Mouse (Mus musculus): ENCODE measurements at regions not wholly inside any gene's neighbourhood (a gene's known extent, or its start where the extent isn't known, plus 50 kb on each side); places are given as distances from the start of the nearest gene placed in this dataset.

- H3K4me3 ChIP-seq (ENCODE audit: low read length) = no peak overlapping the region
- H3K36me3 ChIP-seq (ENCODE audit: insufficient read depth, low read length) = no peaks in the 10 kb centered on the region
- no peak overlapping the region for H3K27ac ChIP-seq
- no peak overlapping the region for H3K4me2 ChIP-seq (ENCODE audit: low read depth, low read length)
- no peak overlapping the region for H3K9ac ChIP-seq (replicated peaks; ENCODE audit: low read length)
- DNase-seq (ENCODE audit: low spot score) = no peak
- TF ChIP-seq CTCF (IDR thresholded peaks at IDR 0.05; ENCODE audit: low read depth) = no peak
- no peaks in the 10 kb centered on the region for H3K4me1 ChIP-seq (ENCODE audit: insufficient read depth, low read length)
- WGBS = 32% methylated on average over 1 of the region's 1 CpGs
- no peaks in the 10 kb centered on the region for H3K9me3 ChIP-seq (ENCODE audit: low read length)
- no peaks in the 10 kb centered on the region for H3K27me3 ChIP-seq (ENCODE audit: insufficient read depth, low read length)
- ATAC-seq = no peak
Observed at GRCm38 (mm10) chr14:108464192-108464591, 449.8 kb downstream of the Slitrk1 start.

- TF ChIP-seq CTCF (IDR thresholded peaks at IDR 0.05; ENCODE audit: low read depth) = no peak
- ATAC-seq (no peak), DNase-seq (ENCODE audit: low spot score) (peak; percentile 2)
- Histone ChIP-seq H3K36me3 (ENCODE audit: insufficient read depth, low read length) (no peaks in the 10 kb centered on the region), H3K4me3 (ENCODE audit: low read length) (no peak overlapping the region), H3K9me3 (ENCODE audit: low read length) (no peaks in the 10 kb centered on the region), H3K27ac (no peak overlapping the region), H3K4me1 (ENCODE audit: insufficient read depth, low read length) (no peaks in the 10 kb centered on the region), H3K9ac (replicated peaks; ENCODE audit: low read length) (no peak overlapping the region), H3K27me3 (ENCODE audit: insufficient read depth, low read length) (no peaks in the 10 kb centered on the region), H3K4me2 (ENCODE audit: low read depth, low read length) (no peak overlapping the region)
- WGBS = 53% methylated on average over 6 of the region's 6 CpGs
Observed at GRCm38 (mm10) chr14:108459356-108459755, 454.6 kb downstream of the Slitrk1 start.

GRCm38 (mm10) chr14:108437019-108437418 lies 476.9 kb downstream of the Slitrk1 start:
- TF ChIP-seq CTCF (IDR thresholded peaks at IDR 0.05; ENCODE audit: low read depth) = no peak
- H3K4me2 ChIP-seq (ENCODE audit: low read depth, low read length) = no peak overlapping the region
- WGBS = 23% methylated on average over 2 of the region's 2 CpGs
- no peaks in the 10 kb centered on the region for H3K9me3 ChIP-seq (ENCODE audit: low read length)
- no peaks in the 10 kb centered on the region for H3K36me3 ChIP-seq (ENCODE audit: insufficient read depth, low read length)
- DNase-seq (ENCODE audit: low spot score) (no peak), ATAC-seq (no peak)
- H3K9ac ChIP-seq (replicated peaks; ENCODE audit: low read length) = no peak overlapping the region
- no peak overlapping the region for H3K27ac ChIP-seq
- no peaks in the 10 kb centered on the region for H3K4me1 ChIP-seq (ENCODE audit: insufficient read depth, low read length)
- no peaks in the 10 kb centered on the region for H3K27me3 ChIP-seq (ENCODE audit: insufficient read depth, low read length)
- H3K4me3 ChIP-seq (ENCODE audit: low read length) = no peak overlapping the region

- Histone ChIP-seq H3K4me2 (ENCODE audit: low read depth, low read length) (no peak overlapping the region), H3K9ac (replicated peaks; ENCODE audit: low read length) (no peak overlapping the region), H3K4me3 (ENCODE audit: low read length) (no peak overlapping the region), H3K27me3 (ENCODE audit: insufficient read depth, low read length) (no peaks in the 10 kb centered on the region), H3K4me1 (ENCODE audit: insufficient read depth, low read length) (no peaks in the 10 kb centered on the region), H3K36me3 (ENCODE audit: insufficient read depth, low read length) (no peaks in the 10 kb centered on the region), H3K27ac (no peak overlapping the region), H3K9me3 (ENCODE audit: low read length) (no peaks in the 10 kb centered on the region)
- no peak for ATAC-seq
- no peak for TF ChIP-seq CTCF (IDR thresholded peaks at IDR 0.05; ENCODE audit: low read depth)
- 36% methylated on average over 2 of the region's 2 CpGs for WGBS
- DNase-seq (ENCODE audit: low spot score) = peak; percentile 40
Observed at GRCm38 (mm10) chr14:108405113-108405512, 508.8 kb downstream of the Slitrk1 start.

- Histone ChIP-seq H3K9me3 (ENCODE audit: low read length) (no peaks in the 10 kb centered on the region), H3K36me3 (ENCODE audit: insufficient read depth, low read length) (no peaks in the 10 kb centered on the region), H3K4me1 (ENCODE audit: insufficient read depth, low read length) (no peaks in the 10 kb centered on the region), H3K4me3 (ENCODE audit: low read length) (no peak overlapping the region), H3K27me3 (ENCODE audit: insufficient read depth, low read length) (no peaks in the 10 kb centered on the region), H3K27ac (no peak overlapping the region), H3K9ac (replicated peaks; ENCODE audit: low read length) (no peak overlapping the region), H3K4me2 (ENCODE audit: low read depth, low read length) (no peak overlapping the region)
- TF ChIP-seq CTCF (IDR thresholded peaks at IDR 0.05; ENCODE audit: low read depth) = no peak
- no peak for DNase-seq (ENCODE audit: low spot score)
- 65% methylated on average over 2 of the region's 2 CpGs for WGBS
- no peak for ATAC-seq
Observed at GRCm38 (mm10) chr14:108403466-108403865, 510.5 kb downstream of the Slitrk1 start.
